Mouse (Mus musculus): ENCODE data around the gene Arl6ip5. TPM values are rescaled to one million over a fixed set of nuclear protein-coding genes. Genes with fewer than 3 reads are reported as not detected.

Gene Arl6ip5
- total RNA-seq (2017): 52.7 and 84.3 TPM in 2 replicates

DNA sequence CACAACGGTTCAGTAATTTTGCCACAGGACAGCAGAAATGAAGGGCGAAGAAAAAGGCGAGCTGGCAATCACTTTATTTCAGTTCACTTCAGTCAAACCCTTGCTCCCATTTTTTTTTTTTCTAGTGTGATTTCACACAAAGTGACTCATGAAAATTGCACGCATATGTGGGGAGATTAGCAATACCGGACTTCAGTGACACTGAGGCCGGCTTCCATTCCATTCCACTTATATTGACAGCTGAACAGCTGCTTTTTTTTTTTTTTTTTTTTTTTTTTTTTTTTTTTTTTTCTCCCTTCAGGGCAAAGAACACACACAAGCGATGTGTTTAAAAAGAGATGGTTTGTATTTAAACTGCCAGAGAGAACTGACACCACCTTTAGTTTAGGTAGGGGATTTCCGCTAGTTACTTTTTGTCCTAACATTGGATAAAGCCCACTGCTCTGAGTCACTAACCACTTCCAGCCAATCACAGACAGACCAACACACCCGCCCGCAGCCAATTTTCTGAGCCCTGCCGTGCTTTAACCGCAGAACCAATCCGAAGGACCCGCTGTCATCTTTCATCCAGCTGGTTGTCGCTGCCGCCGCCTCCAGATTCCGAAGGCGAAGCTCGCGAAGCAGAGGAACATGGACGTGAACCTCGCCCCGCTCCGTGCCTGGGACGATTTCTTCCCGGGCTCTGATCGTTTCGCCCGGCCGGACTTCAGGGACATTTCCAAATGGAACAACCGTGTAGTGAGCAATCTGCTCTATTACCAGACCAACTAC, at the start of gene Arl6ip5:
Gene Arl6ip5 (plus strand): TSS at position 499 of the 771 bp plus-strand sequence.
- peak; percentile 76 to 82 for ATAC-seq (replicated peaks in 1 of 2; ENCODE audit: insufficient read depth in 1 of 2, low FRiP score in 2 of 2, low TSS enrichment in 1 of 2, low read depth in 1 of 2, poor library complexity in 2 of 2, severe bottlenecking in 2 of 2)

DNA sequence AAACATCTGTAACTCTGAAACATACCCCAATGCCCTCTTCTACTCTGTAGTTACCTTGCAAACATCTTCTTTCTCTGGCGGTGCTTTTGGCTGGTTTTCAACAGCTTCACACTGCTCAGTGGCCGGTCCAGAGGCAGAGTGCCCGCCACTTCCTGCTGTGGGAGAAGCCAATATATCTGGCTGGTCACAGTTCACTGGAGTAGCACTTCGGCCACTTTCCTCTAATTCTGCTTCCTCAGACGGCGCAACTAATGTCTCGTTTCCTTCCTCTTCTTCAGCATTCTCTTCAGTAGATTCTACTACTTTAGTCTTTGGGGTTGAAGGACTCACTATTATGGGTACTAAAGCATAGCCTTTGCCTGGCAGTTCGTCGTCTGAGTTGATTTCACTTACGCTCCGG, 34.8 kb upstream of the Arl6ip5 start:
- ATAC-seq (replicated peaks in 1 of 2; ENCODE audit: insufficient read depth in 1 of 2, low FRiP score in 2 of 2, low TSS enrichment in 1 of 2, low read depth in 1 of 2, poor library complexity in 2 of 2, severe bottlenecking in 2 of 2): no peak

DNA sequence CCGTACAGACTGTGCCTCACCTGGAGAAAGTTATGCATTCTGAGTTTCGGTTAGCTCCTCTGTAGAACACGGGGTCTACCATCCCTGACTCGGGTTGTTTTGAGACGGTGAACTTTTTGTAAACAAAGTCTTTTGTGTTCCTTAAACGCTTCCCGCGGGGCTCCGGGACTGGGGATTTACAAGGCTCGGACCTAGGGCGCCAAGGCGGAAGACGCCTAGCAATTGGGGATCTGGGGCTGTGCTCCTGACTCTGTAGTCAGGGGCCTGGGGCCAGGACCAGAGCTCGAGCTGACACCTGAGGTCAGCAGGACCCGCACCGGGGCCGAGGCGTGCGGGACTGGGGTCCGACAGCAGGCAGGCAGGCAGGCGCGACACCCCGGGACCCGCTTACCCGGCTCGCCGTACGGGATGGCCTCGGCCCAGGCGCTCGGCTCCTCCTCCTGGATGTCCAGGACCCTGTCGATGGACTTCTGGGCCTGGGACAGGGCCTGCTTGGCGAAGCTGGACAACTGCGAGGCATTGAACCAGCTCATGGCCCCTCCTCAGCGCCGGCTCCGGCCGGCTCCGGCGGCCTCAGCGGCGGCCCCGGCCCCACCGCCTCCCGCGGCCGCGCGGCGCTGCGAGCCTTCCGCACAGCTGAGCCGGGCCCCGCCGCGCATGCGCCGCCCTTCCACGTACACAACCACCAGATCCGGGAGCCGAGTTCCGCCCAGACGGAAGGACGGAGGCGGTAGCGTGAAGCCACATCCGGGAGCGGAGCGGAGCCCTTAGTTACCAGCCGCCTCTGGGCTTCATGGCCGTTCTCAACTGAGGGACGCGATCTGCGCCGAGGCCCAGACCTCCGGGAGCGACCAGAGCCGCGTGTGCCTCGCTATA, 31.8 kb upstream of the Arl6ip5 start, which contains the start of gene Tmf1:
Gene Tmf1 (minus strand): TSS at position 632 of the 876 bp plus-strand sequence.
- peak; percentile 97 for ATAC-seq (replicated peaks in 1 of 2; ENCODE audit: insufficient read depth in 1 of 2, low FRiP score in 2 of 2, low TSS enrichment in 1 of 2, low read depth in 1 of 2, poor library complexity in 2 of 2, severe bottlenecking in 2 of 2)

GRCm38 (mm10) chr6:97179367-97179828, 31.1 kb upstream of the Arl6ip5 start:
- peak in 1 of 2 experiments; percentile 44 for ATAC-seq (replicated peaks in 1 of 2; ENCODE audit: insufficient read depth in 1 of 2, low FRiP score in 2 of 2, low TSS enrichment in 1 of 2, low read depth in 1 of 2, poor library complexity in 2 of 2, severe bottlenecking in 2 of 2)

DNA sequence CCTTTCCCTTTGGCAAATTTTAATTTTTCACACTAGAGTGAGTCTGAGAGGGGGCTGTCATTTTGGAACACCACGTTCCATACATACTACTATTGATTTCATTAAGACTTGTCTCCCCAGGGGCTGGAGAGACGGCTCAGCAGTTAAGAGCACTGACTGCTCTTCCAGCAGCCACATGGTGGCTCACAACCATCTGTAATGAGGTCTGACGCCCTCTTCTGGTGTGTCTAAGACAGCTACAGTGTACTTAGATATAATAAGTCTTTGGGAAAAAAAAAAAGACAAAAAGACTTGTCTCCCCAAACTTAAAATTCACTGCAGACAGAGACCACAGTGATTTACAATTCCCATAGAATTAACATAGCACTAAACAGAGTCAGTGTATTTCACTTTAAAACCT, 10.1 kb upstream of the Arl6ip5 start:
- no peak for ATAC-seq (replicated peaks in 1 of 2; ENCODE audit: insufficient read depth in 1 of 2, low FRiP score in 2 of 2, low TSS enrichment in 1 of 2, low read depth in 1 of 2, poor library complexity in 2 of 2, severe bottlenecking in 2 of 2)

- ATAC-seq (replicated peaks in 1 of 2; ENCODE audit: insufficient read depth in 1 of 2, low FRiP score in 2 of 2, low TSS enrichment in 1 of 2, low read depth in 1 of 2, poor library complexity in 2 of 2, severe bottlenecking in 2 of 2): no peak
Observed at GRCm38 (mm10) chr6:97202477-97202876, 8.0 kb upstream of the Arl6ip5 start.

DNA sequence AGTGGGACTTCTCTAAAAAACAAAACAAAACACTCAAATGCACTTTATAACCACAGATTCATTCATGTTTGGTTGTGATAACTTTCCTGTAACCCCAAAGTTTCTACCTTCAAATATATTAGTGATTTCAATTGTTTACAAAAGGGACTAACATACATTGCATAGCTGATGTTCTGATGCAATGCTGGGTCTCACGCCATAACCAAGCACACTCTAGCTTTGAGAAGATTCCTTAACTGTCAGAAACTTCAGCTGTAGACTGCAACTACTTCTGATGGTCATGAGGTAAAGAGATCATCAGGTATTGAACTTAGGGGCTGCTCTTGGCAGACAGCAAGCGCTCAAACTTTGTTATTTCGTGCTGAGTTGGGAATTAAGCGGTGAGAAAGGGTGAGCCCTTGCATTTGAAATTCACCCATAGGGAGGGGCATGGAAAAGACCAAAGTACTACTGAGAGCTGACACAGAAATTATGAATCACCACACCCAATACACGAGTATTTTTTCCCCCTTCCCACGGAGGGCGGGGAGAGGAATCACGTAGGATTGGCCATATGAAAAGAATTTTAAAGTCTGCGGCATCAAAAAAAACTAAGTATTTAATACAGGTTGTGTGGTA, 6.1 kb upstream of the Arl6ip5 start:
- no peak for ATAC-seq (replicated peaks in 1 of 2; ENCODE audit: insufficient read depth in 1 of 2, low FRiP score in 2 of 2, low TSS enrichment in 1 of 2, low read depth in 1 of 2, poor library complexity in 2 of 2, severe bottlenecking in 2 of 2)

- no peak for ATAC-seq (replicated peaks in 1 of 2; ENCODE audit: insufficient read depth in 1 of 2, low FRiP score in 2 of 2, low TSS enrichment in 1 of 2, low read depth in 1 of 2, poor library complexity in 2 of 2, severe bottlenecking in 2 of 2)
Observed at GRCm38 (mm10) chr6:97204952-97205351, 5.5 kb upstream of the Arl6ip5 start.

DNA sequence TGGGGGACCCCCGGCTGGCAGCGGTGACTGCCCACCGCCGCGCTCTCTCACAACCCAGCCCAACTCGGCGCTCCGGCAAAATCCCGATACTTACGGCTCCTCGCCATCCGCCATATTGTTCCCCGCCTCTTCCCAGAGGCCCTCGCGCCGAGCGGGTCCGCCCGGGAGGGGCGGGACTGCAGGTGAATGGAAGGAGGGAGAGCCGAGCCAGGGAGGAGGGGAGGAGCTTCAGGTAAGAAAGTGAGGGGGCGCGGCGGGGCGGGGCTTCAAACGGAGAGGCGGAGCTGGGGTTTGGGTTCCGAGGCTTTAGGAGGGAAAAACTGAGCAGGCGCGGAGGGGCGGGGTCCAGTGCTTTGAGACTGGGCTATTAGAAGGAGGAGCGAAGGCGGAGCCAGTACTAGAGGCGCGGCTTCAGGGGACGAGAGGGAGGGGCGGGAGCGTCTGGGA, 5.0 kb upstream of the Arl6ip5 start, which contains the start of gene Uba3:
Gene Uba3 (minus strand): TSS at position 209 of the 447 bp plus-strand sequence.
- peak; percentile 96 to 97 for ATAC-seq (replicated peaks in 1 of 2; ENCODE audit: insufficient read depth in 1 of 2, low FRiP score in 2 of 2, low TSS enrichment in 1 of 2, low read depth in 1 of 2, poor library complexity in 2 of 2, severe bottlenecking in 2 of 2)

DNA sequence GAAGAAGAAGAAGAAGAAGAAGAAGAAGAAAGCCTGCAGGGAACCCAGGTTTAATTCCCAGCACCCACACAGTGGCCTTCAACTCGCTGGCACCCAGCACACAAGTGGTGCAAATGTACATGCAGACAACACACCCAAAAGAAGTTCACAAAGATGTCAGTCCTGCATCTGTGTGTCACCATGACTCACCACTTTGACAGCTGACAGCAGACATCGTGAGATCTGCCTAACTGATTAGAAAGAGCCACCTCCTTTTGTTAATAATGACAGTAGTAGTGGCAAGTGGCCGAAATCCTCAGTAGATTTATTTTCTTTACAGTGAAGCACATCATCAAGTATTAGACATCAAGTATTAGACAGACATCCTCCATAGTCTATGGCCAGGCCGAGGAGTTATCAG, 3.4 kb upstream of the Arl6ip5 start:
- ATAC-seq (replicated peaks in 1 of 2; ENCODE audit: insufficient read depth in 1 of 2, low FRiP score in 2 of 2, low TSS enrichment in 1 of 2, low read depth in 1 of 2, poor library complexity in 2 of 2, severe bottlenecking in 2 of 2): no peak

DNA sequence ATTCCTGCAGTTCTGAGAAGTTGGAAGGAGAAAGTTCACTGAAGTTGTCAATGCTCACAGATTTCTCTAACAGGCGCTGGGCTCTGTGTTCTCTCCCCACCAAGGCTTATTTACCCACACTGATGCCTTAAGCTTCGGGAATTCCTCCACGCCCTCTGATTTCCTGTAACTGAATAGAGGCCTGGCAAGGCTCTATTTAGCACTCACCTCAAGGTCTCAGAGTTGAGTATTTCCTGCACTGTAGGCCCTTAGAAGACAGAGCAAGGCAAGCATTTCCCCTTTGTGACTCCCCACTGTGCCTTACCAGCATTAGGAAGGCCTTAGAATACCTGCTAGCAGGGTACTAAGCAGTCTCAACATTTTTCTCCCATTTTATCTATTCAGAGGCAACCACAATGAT, 2.1 kb upstream of the Arl6ip5 start:
- no peak for ATAC-seq (replicated peaks in 1 of 2; ENCODE audit: insufficient read depth in 1 of 2, low FRiP score in 2 of 2, low TSS enrichment in 1 of 2, low read depth in 1 of 2, poor library complexity in 2 of 2, severe bottlenecking in 2 of 2)

GRCm38 (mm10) chr6:97209201-97209600, 1.3 kb upstream of the Arl6ip5 start:
- no peak for ATAC-seq (replicated peaks in 1 of 2; ENCODE audit: insufficient read depth in 1 of 2, low FRiP score in 2 of 2, low TSS enrichment in 1 of 2, low read depth in 1 of 2, poor library complexity in 2 of 2, severe bottlenecking in 2 of 2)

- no peak for ATAC-seq (replicated peaks in 1 of 2; ENCODE audit: insufficient read depth in 1 of 2, low FRiP score in 2 of 2, low TSS enrichment in 1 of 2, low read depth in 1 of 2, poor library complexity in 2 of 2, severe bottlenecking in 2 of 2)
Observed at GRCm38 (mm10) chr6:97209751-97210150, 738 bp upstream of the Arl6ip5 start.

GRCm38 (mm10) chr6:97210962-97211601, 593 bp downstream of the Arl6ip5 start:
- ATAC-seq (replicated peaks in 1 of 2; ENCODE audit: insufficient read depth in 1 of 2, low FRiP score in 2 of 2, low TSS enrichment in 1 of 2, low read depth in 1 of 2, poor library complexity in 2 of 2, severe bottlenecking in 2 of 2): peak; percentile 20 to 24; a peak in 2 of 4 replicates

- peak; percentile 68 to 71 for ATAC-seq (replicated peaks in 1 of 2; ENCODE audit: insufficient read depth in 1 of 2, low FRiP score in 2 of 2, low TSS enrichment in 1 of 2, low read depth in 1 of 2, poor library complexity in 2 of 2, severe bottlenecking in 2 of 2)
Observed at GRCm38 (mm10) chr6:97211981-97212380, 1.5 kb downstream of the Arl6ip5 start.

- no peak for ATAC-seq (replicated peaks in 1 of 2; ENCODE audit: insufficient read depth in 1 of 2, low FRiP score in 2 of 2, low TSS enrichment in 1 of 2, low read depth in 1 of 2, poor library complexity in 2 of 2, severe bottlenecking in 2 of 2)
Observed at GRCm38 (mm10) chr6:97216154-97216821, 5.8 kb downstream of the Arl6ip5 start.

DNA sequence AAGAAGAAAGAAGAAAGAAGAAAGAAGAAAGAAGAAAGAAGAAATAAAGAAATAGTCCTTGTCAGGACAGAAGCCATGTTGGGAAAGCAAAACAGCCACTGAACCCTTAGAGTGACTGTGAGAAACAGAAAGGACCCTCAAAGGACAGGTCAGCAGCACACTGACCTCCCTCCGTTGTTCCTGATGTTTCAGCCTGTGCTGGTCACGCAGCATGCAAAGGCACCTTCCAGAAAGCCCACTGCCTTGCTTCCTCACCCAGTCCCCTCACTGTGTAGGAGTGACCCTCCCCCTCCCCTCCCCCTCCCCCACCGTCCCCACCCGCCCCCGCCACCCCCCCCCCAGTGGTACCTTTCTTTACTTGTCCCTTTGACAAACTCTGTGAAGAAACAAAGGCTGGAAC, 10.2 kb downstream of the Arl6ip5 start:
- no peak for ATAC-seq (replicated peaks in 1 of 2; ENCODE audit: insufficient read depth in 1 of 2, low FRiP score in 2 of 2, low TSS enrichment in 1 of 2, low read depth in 1 of 2, poor library complexity in 2 of 2, severe bottlenecking in 2 of 2)

Data from hematopoietic stem cell, adult 5-6 weeks (primary cell).